Mouse (Mus musculus): ENCODE results near the gene Tomm5.
"Not testable (repeated sequence)": the region's sequence is repeated elsewhere in the genome, so short reads cannot be mapped to it uniquely, and the experiment has no call there.

The Tomm5 gene

GRCm38 (mm10) chr4:45066036-45066730 is 41.7 kb downstream of the Tomm5 start:
- DNase-seq (ENCODE audit: low spot score in 2 of 2), result no peak

- DNase-seq (ENCODE audit: low spot score in 2 of 2), result no peak
These were observed 43.3 kb downstream of the Tomm5 start for GRCm38 (mm10) chr4:45064577-45064976.

GRCm38 (mm10) chr4:45063836-45064235 is 44.1 kb downstream of the Tomm5 start:
- not testable (repeated sequence) for DNase-seq (ENCODE audit: low spot score in 2 of 2)

- no peak for DNase-seq (ENCODE audit: low spot score in 2 of 2)
These were observed 52.5 kb downstream of the Tomm5 start for GRCm38 (mm10) chr4:45055451-45055850.
